Mouse (Mus musculus) myocyte (in vitro differentiated cells): ENCODE data around the gene Hsf5. TPM values are rescaled to one million over a fixed set of nuclear protein-coding genes. Genes with fewer than 3 reads are reported as not detected.

Experiments
- H3K27me3 ChIP-seq: one replicate; pipeline ENCODE4 v1.6.1; 2011; ENCODE audit not compliant: control insufficient read depth, insufficient read depth, insufficient read length
- H3K36me3 ChIP-seq: one replicate; pipeline ENCODE4 v1.6.1; 2011; ENCODE audit not compliant: control insufficient read depth, insufficient read depth
- H3K4me2 ChIP-seq: one replicate; pipeline ENCODE4 v1.6.1; 2011; ENCODE audit warnings: low read depth, control low read depth
- H3K4me3 ChIP-seq: one replicate; pipeline ENCODE4 v1.5.1; 2011; ENCODE audit warnings: mild to moderate bottlenecking, control low read depth, moderate library complexity
- H3K79me2 ChIP-seq: one replicate; pipeline ENCODE4 v1.6.1; 2011; ENCODE audit not compliant: control insufficient read depth, insufficient read depth
- H3ac ChIP-seq: one replicate; pipeline ENCODE4 v1.6.1; 2011; ENCODE audit not compliant: control insufficient read depth, insufficient read length
- CEBPB ChIP-seq: IDR thresholded peaks from 2 replicates; pipeline ENCODE4 v1.6.1; 2011; ENCODE audit warnings: mild to moderate bottlenecking, moderate library complexity; ENCODE audit not compliant: poor library complexity, insufficient read depth, severe bottlenecking
- E2F4 ChIP-seq: IDR thresholded peaks from one replicate; pipeline ENCODE4 v1.6.1; 2011; ENCODE audit warnings: mild to moderate bottlenecking, control low read depth, moderate library complexity; ENCODE audit not compliant: insufficient read depth
- MAX ChIP-seq: IDR thresholded peaks from one replicate; pipeline ENCODE4 v1.6.1; 2011; ENCODE audit warnings: low read depth, mild to moderate bottlenecking, control low read depth
- MYOD1 ChIP-seq, 3 experiments: IDR thresholded peaks; one replicate each; pipeline ENCODE4 v1.6.1; 2011; ENCODE audit warnings: control low read depth in 2 of 3, low read depth in 2 of 3, mild to moderate bottlenecking in 2 of 3, moderate library complexity in 1 of 3; ENCODE audit not compliant: insufficient read length in 2 of 3, control insufficient read depth in 1 of 3
- MYOG ChIP-seq, 3 experiments: IDR thresholded peaks; one replicate each; pipeline ENCODE4 v1.6.1; 2011; ENCODE audit warnings: control low read depth in 2 of 3, low read depth in 2 of 3, mild to moderate bottlenecking in 2 of 3; ENCODE audit not compliant: insufficient read length in 2 of 3, control insufficient read depth in 1 of 3, insufficient read depth in 1 of 3
- POLR2A ChIP-seq: IDR thresholded peaks from one replicate; pipeline ENCODE4 v1.6.1; 2011; ENCODE audit warnings: low read depth, mild to moderate bottlenecking, control low read depth, moderate library complexity; ENCODE audit not compliant: insufficient read length
- POLR2AphosphoS2 ChIP-seq: IDR thresholded peaks from one replicate; pipeline ENCODE4 v1.6.1; 2011; ENCODE audit warnings: low read depth, control low read depth; ENCODE audit not compliant: insufficient read length
- REST ChIP-seq: IDR thresholded peaks from one replicate; pipeline ENCODE4 v1.6.1; 2011; ENCODE audit warnings: mild to moderate bottlenecking, control low read depth, moderate library complexity; ENCODE audit not compliant: insufficient read depth, insufficient read length
- SRF ChIP-seq: IDR thresholded peaks from one replicate; pipeline ENCODE4 v1.6.1; 2011; ENCODE audit warnings: low read depth; ENCODE audit not compliant: control insufficient read depth, insufficient read length
- TCF12 ChIP-seq: IDR thresholded peaks from one replicate; pipeline ENCODE4 v1.6.1; 2011; ENCODE audit warnings: mild to moderate bottlenecking, control low read depth; ENCODE audit not compliant: poor library complexity, insufficient read depth, severe bottlenecking
- TCF3 ChIP-seq: IDR thresholded peaks from one replicate; pipeline ENCODE4 v1.6.1; 2011; ENCODE audit warnings: low read depth, control low read depth; ENCODE audit not compliant: insufficient read length
- USF1 ChIP-seq: IDR thresholded peaks from one replicate; pipeline ENCODE4 v1.6.1; 2011; ENCODE audit warnings: low read depth, mild to moderate bottlenecking, control low read depth, moderate library complexity
- polyA plus RNA-seq: library from polyadenylated mRNA; unstranded; fragments of >200 nt; fragmentation: generic; extraction: Trizol; gene quantifications from one replicate; pipeline ENCODE4 v1.2.1, GENCODE M21; 2012; ENCODE audit warnings: missing spikeins

Hsf5 gene
- polyA plus RNA-seq, 1 experiment = not detected

DNA sequence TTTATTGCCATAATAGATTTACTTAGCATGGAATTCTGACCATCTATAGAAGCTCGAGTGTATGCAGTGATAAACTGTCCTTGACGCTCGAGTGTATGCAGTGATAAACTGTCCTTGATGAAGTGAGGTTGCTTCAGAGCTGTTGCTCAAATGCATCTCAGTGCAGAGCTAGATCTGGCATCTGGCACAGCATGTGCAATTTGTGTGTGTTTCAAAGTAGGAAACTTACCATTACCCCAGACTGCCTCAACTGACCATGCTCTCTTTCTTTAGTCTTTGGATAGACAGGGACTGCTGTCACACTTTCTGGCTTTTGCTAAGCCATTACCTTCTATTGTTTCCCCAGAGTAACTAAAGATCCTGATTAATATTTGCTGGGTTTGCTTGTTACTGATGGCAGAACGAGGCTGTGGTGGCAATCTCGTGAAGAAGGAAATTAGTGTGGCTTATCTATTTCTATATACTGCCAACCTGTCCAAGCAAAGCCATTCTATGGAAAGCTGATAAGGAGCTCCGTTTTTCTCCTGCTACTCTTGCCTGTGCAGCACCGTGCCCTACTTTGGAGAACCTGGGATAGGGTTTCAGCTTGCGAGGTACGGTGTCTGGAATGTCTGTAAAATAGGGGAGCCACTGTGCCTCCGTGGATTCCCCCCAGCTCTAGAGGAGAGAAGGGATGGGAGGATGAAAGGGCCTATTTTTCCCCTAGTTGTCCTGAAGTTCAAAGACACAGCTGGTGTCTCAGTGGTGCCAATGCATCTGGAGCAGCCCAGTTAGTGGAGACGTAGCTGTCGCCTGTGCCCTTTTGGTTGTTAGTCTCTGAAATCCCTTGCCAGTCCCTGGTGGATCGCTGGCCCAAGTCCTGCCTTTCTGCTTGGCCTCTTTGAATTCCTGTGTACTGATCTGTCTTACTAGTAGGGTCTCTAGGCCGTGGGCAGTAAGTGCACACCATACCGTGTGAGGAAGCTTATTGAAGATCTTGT, 70.6 kb downstream of the Hsf5 start:
- TF ChIP-seq POLR2AphosphoS2 = no peak
- no peak for TF ChIP-seq TCF12
- TF ChIP-seq TCF3 = no peak
- no peak for TF ChIP-seq REST
- TF ChIP-seq MYOG (IDR thresholded peaks at IDR 0.05; ENCODE audit: control insufficient read depth in 1 of 3, insufficient read depth in 1 of 3, insufficient read length in 2 of 3, low read depth in 2 of 3) = no peak
- TF ChIP-seq SRF = no peak
- no peak for TF ChIP-seq MYOD1 (IDR thresholded peaks at IDR 0.05; ENCODE audit: control insufficient read depth in 1 of 3, insufficient read length in 2 of 3, low read depth in 2 of 3)
- no peak for TF ChIP-seq POLR2A
- no peak for TF ChIP-seq MAX
- TF ChIP-seq CEBPB = no peak
- no peak for TF ChIP-seq E2F4
- TF ChIP-seq USF1 = no peak
- Histone ChIP-seq H3ac (no peak overlapping the region), H3K4me3 (no peak overlapping the region), H3K4me2 (no peak overlapping the region), H3K27me3 (peaks cover 60% of the 10 kb centered on the region), H3K79me2 (no peaks in the 10 kb centered on the region), H3K36me3 (no peaks in the 10 kb centered on the region)

DNA sequence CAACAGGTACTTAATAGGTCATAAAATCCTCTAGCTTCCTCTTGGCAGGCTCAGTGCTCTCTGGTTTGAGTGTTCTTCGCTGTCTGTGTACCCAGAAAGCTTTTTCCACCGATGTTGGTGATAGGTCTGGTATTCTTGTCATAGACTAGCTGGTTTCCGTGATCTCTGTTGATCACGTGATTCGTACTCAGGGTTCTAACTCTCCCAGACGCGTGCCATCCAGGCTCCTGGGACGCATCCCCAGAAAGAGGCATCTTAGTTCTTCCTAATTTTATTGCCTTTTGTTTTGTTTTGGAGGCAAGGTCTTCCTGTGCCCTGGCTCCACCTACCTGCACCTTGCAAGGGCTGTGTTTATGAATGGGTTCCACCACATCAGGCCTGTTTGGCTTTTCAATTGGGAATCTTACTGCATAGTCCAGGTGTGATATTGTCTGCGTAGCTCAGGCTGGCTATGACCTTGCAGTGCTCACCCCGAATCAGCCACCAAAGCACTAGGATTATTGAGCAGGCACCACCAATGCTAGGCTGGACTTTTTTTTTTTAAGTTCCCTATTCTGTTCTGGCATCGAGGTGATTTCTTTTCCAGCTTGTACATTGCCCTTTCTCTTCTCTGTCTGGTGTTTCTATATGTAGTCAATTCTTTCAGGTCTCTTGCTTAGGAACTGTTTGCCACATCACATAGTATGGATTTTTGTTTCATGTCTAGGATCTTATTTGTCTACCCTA, 71.7 kb downstream of the Hsf5 start:
- H3K27me3 ChIP-seq = peaks cover 60% of the 10 kb centered on the region
- H3K36me3 ChIP-seq = no peaks in the 10 kb centered on the region
- no peak overlapping the region for H3K4me2 ChIP-seq
- no peaks in the 10 kb centered on the region for H3K79me2 ChIP-seq
- H3ac ChIP-seq = no peak overlapping the region
- H3K4me3 ChIP-seq = no peak overlapping the region
- TF ChIP-seq MAX = no peak

DNA sequence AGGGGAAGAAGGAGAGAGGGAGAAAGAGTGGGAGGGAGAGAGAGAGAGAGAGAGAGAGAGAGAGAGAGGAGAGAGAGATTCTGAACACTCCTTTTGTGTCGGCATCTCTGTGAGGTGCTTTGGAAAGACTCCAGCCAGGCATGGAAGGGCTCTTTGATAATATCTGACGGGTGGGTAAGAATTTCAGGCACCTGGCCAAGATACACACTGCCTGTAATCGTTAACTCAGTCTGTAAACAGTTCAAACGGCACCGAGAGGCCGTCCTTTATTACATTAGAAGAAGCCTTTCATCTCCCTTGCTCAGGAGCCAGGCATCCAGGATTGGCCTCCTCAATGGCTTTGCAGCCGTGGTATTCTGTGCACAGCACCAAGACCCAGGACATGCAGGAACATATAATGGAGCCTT, 72.4 kb downstream of the Hsf5 start:
- peaks cover 65% of the 10 kb centered on the region for H3K27me3 ChIP-seq
- no peaks in the 10 kb centered on the region for H3K79me2 ChIP-seq
- TF ChIP-seq REST (no peak), SRF (no peak), TCF3 (no peak), POLR2A (no peak), POLR2AphosphoS2 (no peak), TCF12 (no peak), MYOG (IDR thresholded peaks at IDR 0.05; ENCODE audit: control insufficient read depth in 1 of 3, insufficient read depth in 1 of 3, insufficient read length in 2 of 3, low read depth in 2 of 3) (no peak), CEBPB (no peak), MYOD1 (IDR thresholded peaks at IDR 0.05; ENCODE audit: control insufficient read depth in 1 of 3, insufficient read length in 2 of 3, low read depth in 2 of 3) (no peak), MAX (no peak), E2F4 (no peak), USF1 (no peak)

DNA sequence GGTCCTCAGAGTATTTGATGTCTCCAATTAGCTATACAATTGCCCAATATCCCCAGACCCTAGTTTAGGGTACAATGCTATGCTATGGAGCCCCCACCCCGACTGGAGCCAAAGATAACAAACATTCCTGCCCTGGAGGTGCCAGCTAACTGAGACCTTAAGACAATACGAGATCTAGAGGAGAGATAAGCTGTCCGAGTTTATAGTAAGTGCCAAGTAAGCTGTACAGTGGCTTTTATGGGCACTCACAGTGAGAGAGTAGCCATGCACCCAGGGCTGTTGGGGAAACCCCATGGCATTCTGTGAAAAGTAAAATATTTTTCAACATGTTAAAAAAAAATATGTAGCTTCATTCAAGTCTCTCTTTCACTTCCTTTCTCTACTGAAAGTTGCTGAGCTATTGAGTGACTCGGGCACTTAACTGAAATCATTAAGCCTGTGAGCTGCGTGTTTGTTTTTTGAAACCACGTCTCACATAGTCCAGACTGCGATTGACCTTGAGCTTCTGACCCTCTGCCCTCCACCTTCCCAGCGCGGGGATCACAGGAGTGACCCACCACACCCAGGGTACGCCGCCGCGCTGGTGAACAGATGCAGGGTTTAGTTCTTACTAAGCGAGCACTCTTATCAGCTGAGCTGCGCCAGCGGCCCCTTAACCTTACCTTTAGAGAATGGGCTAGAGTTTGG, 73.2 kb downstream of the Hsf5 start:
- Histone ChIP-seq H3K4me3 (no peak overlapping the region), H3K27me3 (peaks cover 65% of the 10 kb centered on the region), H3K36me3 (no peaks in the 10 kb centered on the region), H3K79me2 (no peaks in the 10 kb centered on the region), H3K4me2 (no peak overlapping the region), H3ac (no peak overlapping the region)
- TF ChIP-seq MYOD1 (IDR thresholded peaks at IDR 0.05; ENCODE audit: control insufficient read depth in 1 of 3, insufficient read length in 2 of 3, low read depth in 2 of 3) (no peak), USF1 (no peak), CEBPB (no peak), POLR2AphosphoS2 (no peak), MAX (no peak), SRF (no peak), E2F4 (no peak), TCF3 (no peak), TCF12 (no peak), MYOG (IDR thresholded peaks at IDR 0.05; ENCODE audit: control insufficient read depth in 1 of 3, insufficient read depth in 1 of 3, insufficient read length in 2 of 3, low read depth in 2 of 3) (no peak), REST (no peak), POLR2A (no peak)

More for the DNA sequence above, 72.4 kb downstream of the Hsf5 start:
- Histone ChIP-seq H3K36me3 (no peaks in the 10 kb centered on the region), H3K4me3 (no peak overlapping the region), H3ac (no peak overlapping the region), H3K4me2 (no peak overlapping the region)
